Mouse (Mus musculus): ENCODE measurements around the gene Tk2. TPM values are rescaled to one million over a fixed set of nuclear protein-coding genes. Genes with fewer than 3 reads are reported as not detected.

Tk2 gene
- total RNA-seq, 1 experiment, result 9.8 TPM

- no peak for DNase-seq (ENCODE audit: low read depth, low spot score)
- Histone ChIP-seq H3K9ac (ENCODE audit: insufficient read depth, low read depth, low read length, poor library complexity, severe bottlenecking) (peak overlapping the region; percentile 87), H3K36me3 (ENCODE audit: control insufficient read depth, insufficient read depth, low read length, poor library complexity, severe bottlenecking) (peaks cover 3% of the 10 kb centered on the region; the same call in 1 of the 2 replicates), H3K27ac (ENCODE audit: insufficient read depth, low read depth, low read length, poor library complexity, severe bottlenecking) (no peak overlapping the region), H3K9me3 (ENCODE audit: control insufficient read depth, insufficient read depth, low read depth, low read length) (no peaks in the 10 kb centered on the region), H3K4me3 (ENCODE audit: insufficient read depth in 1 of 2, low read depth in 1 of 2, low read length in 2 of 2, poor library complexity in 1 of 2, severe bottlenecking in 1 of 2) (peak overlapping the region; percentile 96 to 97), H3K4me1 (ENCODE audit: control insufficient read depth in 2 of 2, insufficient read depth in 2 of 2, low read length in 2 of 2, poor library complexity in 1 of 2) (peaks cover 0 to 6% of the 10 kb centered on the region in 2 experiments; a peak in 1 of 4 replicates)
- in situ Hi-C loops (cut with MboI; ENCODE audit: low sequenced_read_pairs in 2 of 2, unreplicated experiment in 2 of 2), result no loop called here
- TF ChIP-seq ZC3H11A (IDR thresholded peaks at IDR 0.05; ENCODE audit: borderline replicate concordance, low read depth, low read length), result no peak
- no peak for TF ChIP-seq MAFK (IDR thresholded peaks at IDR 0.05; ENCODE audit: insufficient read depth, low read depth, low read length)
- TF ChIP-seq HCFC1 (IDR thresholded peaks at IDR 0.05; ENCODE audit: borderline replicate concordance, insufficient read depth, low read length), result no peak
- TF ChIP-seq ZNF384 (IDR thresholded peaks at IDR 0.05; ENCODE audit: low read depth, low read length), result no peak
- TF ChIP-seq CHD2 (IDR thresholded peaks at IDR 0.05; ENCODE audit: low read depth, low read length), result no peak
Measured at GRCm38 (mm10) chr8:104247908-104248275, 466 bp downstream of the Tk2 start.

DNA sequence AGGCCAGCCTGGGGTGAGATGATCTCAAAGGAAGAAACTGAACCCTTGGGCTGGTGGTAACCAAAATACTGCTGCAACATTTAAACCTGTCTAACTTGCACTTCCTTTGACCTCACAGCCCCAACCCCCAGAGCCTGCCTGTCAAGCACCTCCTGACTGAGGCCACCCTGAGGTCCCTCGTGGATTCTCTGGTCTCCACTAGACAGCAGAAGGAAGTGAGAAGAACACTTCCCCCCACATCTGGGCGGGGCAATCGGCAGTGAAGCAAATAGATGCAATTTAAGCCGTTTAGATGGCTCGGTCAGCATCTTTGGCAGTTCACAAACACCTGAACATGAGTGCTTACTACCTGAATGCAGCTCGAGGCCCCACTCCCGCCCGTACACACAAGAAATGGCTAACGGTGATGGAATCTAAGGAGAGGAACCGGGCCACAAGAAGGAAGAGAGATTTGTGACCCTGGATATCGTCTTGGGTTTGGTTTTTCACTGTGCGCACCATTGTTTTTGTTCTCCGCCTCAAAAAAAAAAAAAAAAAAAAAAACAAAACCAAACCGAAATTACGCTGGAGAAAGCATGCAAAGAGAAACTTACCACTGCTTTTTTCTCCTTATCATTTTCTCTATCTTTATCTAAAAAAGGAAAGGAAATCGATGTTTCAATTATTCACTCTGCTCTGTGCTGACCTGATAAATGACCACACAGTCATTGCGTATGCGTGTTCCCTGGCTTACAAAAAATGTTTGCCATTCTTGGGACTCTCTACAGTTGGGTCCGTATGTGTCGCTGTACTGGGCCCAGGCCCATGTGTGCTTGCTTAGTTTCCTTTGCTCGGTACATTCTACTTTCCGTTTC lies 1.1 kb downstream of the Tk2 start:
- DNase-seq (ENCODE audit: low read depth, low spot score), result no peak
- in situ Hi-C loops (cut with MboI; ENCODE audit: low sequenced_read_pairs in 2 of 2, unreplicated experiment in 2 of 2), result no loop called here
- peaks cover 8% of the 10 kb centered on the region; the same call in 1 of the 2 replicates for H3K36me3 ChIP-seq (ENCODE audit: control insufficient read depth, insufficient read depth, low read length, poor library complexity, severe bottlenecking)
- H3K4me1 ChIP-seq (ENCODE audit: control insufficient read depth in 2 of 2, insufficient read depth in 2 of 2, low read length in 2 of 2, poor library complexity in 1 of 2), result peaks cover 0 to 6% of the 10 kb centered on the region in 2 experiments; a peak in 1 of 4 replicates
- H3K27ac ChIP-seq (ENCODE audit: insufficient read depth, low read depth, low read length, poor library complexity, severe bottlenecking), result no peak overlapping the region
- H3K9me3 ChIP-seq (ENCODE audit: control insufficient read depth, insufficient read depth, low read depth, low read length), result no peaks in the 10 kb centered on the region
- TF ChIP-seq ZNF384 (IDR thresholded peaks at IDR 0.05; ENCODE audit: low read depth, low read length), result no peak
- no peak for TF ChIP-seq MAFK (IDR thresholded peaks at IDR 0.05; ENCODE audit: insufficient read depth, low read depth, low read length)
- no peak for TF ChIP-seq ZC3H11A (IDR thresholded peaks at IDR 0.05; ENCODE audit: borderline replicate concordance, low read depth, low read length)
- TF ChIP-seq CHD2 (IDR thresholded peaks at IDR 0.05; ENCODE audit: low read depth, low read length), result no peak
- TF ChIP-seq HCFC1 (IDR thresholded peaks at IDR 0.05; ENCODE audit: borderline replicate concordance, insufficient read depth, low read length), result no peak
- H3K9ac ChIP-seq (ENCODE audit: insufficient read depth, low read depth, low read length, poor library complexity, severe bottlenecking), result peak overlapping the region; percentile 87; the same call in 1 of the 2 replicates
- peak overlapping the region; percentile 96 to 97 for H3K4me3 ChIP-seq (ENCODE audit: insufficient read depth in 1 of 2, low read depth in 1 of 2, low read length in 2 of 2, poor library complexity in 1 of 2, severe bottlenecking in 1 of 2)

DNA sequence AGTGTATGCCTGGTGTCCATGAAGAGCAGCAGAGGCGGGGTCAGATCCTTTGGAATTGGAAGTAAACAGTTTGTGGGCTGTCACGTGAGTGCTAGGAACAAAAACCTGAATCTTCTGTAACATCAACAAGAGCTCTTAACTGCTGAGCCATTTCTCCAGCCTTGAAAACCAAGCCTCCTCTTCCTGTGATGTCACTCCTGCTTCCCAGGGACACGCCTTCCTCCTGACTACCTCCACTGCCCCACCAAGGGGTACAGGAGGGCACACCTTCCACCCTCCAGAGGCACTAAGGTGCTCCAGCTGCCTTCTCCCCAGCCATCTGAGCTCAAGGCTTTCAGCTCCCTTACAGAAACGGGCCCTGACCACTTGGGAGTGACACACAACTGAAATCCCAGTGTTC lies 1.7 kb downstream of the Tk2 start:
- H3K9me3 ChIP-seq (ENCODE audit: control insufficient read depth, insufficient read depth, low read depth, low read length), result no peaks in the 10 kb centered on the region
- peaks cover 9% of the 10 kb centered on the region; the same call in 1 of the 2 replicates for H3K36me3 ChIP-seq (ENCODE audit: control insufficient read depth, insufficient read depth, low read length, poor library complexity, severe bottlenecking)
- H3K4me3 ChIP-seq (ENCODE audit: insufficient read depth in 1 of 2, low read depth in 1 of 2, low read length in 2 of 2, poor library complexity in 1 of 2, severe bottlenecking in 1 of 2), result no peak overlapping the region
- DNase-seq (ENCODE audit: low read depth, low spot score), result no peak
- in situ Hi-C loops (cut with MboI; ENCODE audit: low sequenced_read_pairs in 2 of 2, unreplicated experiment in 2 of 2), result no loop called here
- TF ChIP-seq MAFK (IDR thresholded peaks at IDR 0.05; ENCODE audit: insufficient read depth, low read depth, low read length) (no peak), ZC3H11A (IDR thresholded peaks at IDR 0.05; ENCODE audit: borderline replicate concordance, low read depth, low read length) (no peak), ZNF384 (IDR thresholded peaks at IDR 0.05; ENCODE audit: low read depth, low read length) (no peak), CHD2 (IDR thresholded peaks at IDR 0.05; ENCODE audit: low read depth, low read length) (no peak), HCFC1 (IDR thresholded peaks at IDR 0.05; ENCODE audit: borderline replicate concordance, insufficient read depth, low read length) (no peak)
- peaks cover 0 to 6% of the 10 kb centered on the region in 2 experiments; a peak in 1 of 4 replicates for H3K4me1 ChIP-seq (ENCODE audit: control insufficient read depth in 2 of 2, insufficient read depth in 2 of 2, low read length in 2 of 2, poor library complexity in 1 of 2)
- H3K9ac ChIP-seq (ENCODE audit: insufficient read depth, low read depth, low read length, poor library complexity, severe bottlenecking), result no peak overlapping the region
- no peak overlapping the region for H3K27ac ChIP-seq (ENCODE audit: insufficient read depth, low read depth, low read length, poor library complexity, severe bottlenecking)

DNA sequence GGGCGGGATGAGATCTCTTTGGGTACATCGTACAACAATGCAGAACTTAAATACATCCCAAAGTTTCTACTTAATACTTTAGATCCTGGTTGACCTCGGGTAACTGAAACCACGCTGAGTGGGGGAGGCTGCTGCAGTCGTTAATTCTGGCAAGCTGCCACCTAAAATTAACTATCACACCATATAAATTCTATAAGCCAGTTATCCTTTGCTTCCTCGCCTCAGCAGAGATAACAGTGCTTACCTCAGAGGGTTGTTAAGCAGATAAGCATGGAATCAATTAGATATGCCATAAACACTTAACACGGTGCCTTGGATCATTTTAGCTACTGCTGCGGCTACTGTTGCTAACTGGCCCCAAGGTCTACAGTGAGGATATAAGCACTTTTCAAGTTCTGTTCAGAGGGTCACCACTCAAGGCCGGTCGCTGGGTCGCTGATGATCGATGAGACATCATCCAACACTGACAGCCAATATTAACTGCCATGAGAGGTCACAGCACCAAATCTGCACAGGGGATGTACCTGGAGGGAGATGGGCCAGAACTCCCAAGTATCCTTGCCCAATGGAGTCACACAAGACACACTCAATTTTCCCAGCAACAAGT lies 6.2 kb downstream of the Tk2 start:
- Histone ChIP-seq H3K4me1 (ENCODE audit: control insufficient read depth in 2 of 2, insufficient read depth in 2 of 2, low read length in 2 of 2, poor library complexity in 1 of 2) (peaks cover 0 to 2% of the 10 kb centered on the region in 2 experiments; a peak in 1 of 4 replicates), H3K4me3 (ENCODE audit: insufficient read depth in 1 of 2, low read depth in 1 of 2, low read length in 2 of 2, poor library complexity in 1 of 2, severe bottlenecking in 1 of 2) (no peak overlapping the region), H3K9ac (ENCODE audit: insufficient read depth, low read depth, low read length, poor library complexity, severe bottlenecking) (no peak overlapping the region), H3K9me3 (ENCODE audit: control insufficient read depth, insufficient read depth, low read depth, low read length) (no peaks in the 10 kb centered on the region), H3K27ac (ENCODE audit: insufficient read depth, low read depth, low read length, poor library complexity, severe bottlenecking) (no peak overlapping the region), H3K36me3 (ENCODE audit: control insufficient read depth, insufficient read depth, low read length, poor library complexity, severe bottlenecking) (peaks cover 25% of the 10 kb centered on the region)
- TF ChIP-seq MAFK (IDR thresholded peaks at IDR 0.05; ENCODE audit: insufficient read depth, low read depth, low read length), result no peak
- no peak for TF ChIP-seq HCFC1 (IDR thresholded peaks at IDR 0.05; ENCODE audit: borderline replicate concordance, insufficient read depth, low read length)
- no peak for TF ChIP-seq CHD2 (IDR thresholded peaks at IDR 0.05; ENCODE audit: low read depth, low read length)
- TF ChIP-seq ZC3H11A (IDR thresholded peaks at IDR 0.05; ENCODE audit: borderline replicate concordance, low read depth, low read length), result no peak
- no peak for TF ChIP-seq ZNF384 (IDR thresholded peaks at IDR 0.05; ENCODE audit: low read depth, low read length)
- no peak for DNase-seq (ENCODE audit: low read depth, low spot score)
- in situ Hi-C loops (cut with MboI; ENCODE audit: low sequenced_read_pairs in 2 of 2, unreplicated experiment in 2 of 2), result no loop called here

Data from ES-E14 (cell line).